Mouse (Mus musculus) heart, embryonic 15.5 days (tissue): ENCODE data around the gene Krtap5-5. TPM values are rescaled to one million over a fixed set of nuclear protein-coding genes. Genes with fewer than 3 reads are reported as not detected.
"Not testable (repeated sequence)": the region's sequence is repeated elsewhere in the genome, so short reads cannot be mapped to it uniquely, and the experiment has no call there.

Source experiments
- ATAC-seq: fragments of 200-750 bp; cut with Nextera tagmentation; replicated peaks from 2 replicates; pipeline ENCODE4 v1.8.0; 2017; ENCODE audit warnings: low read depth, moderate TSS enrichment; ENCODE audit not compliant: insufficient number of reproducible peaks, insufficient read depth, low FRiP score
- H3K27ac ChIP-seq: fragments of 300-500 bp; sonication (generic); 2 replicates; pipeline ENCODE4 v1.5.1; 2015; ENCODE audit warnings: mild to moderate bottlenecking, inconsistent platforms
- H3K27me3 ChIP-seq: fragments of 300-500 bp; sonication (generic); 2 replicates; pipeline ENCODE4 v1.6.1; 2015; ENCODE audit warnings: inconsistent platforms
- H3K36me3 ChIP-seq: fragments of 300-500 bp; sonication (generic); 2 replicates; pipeline ENCODE4 v1.6.1; 2015; ENCODE audit warnings: mild to moderate bottlenecking, inconsistent platforms
- H3K4me1 ChIP-seq: fragments of 300-500 bp; sonication (generic); replicated peaks from 2 replicates; pipeline ENCODE4 v1.6.1; 2015; ENCODE audit warnings: inconsistent platforms
- H3K4me2 ChIP-seq: fragments of 300-500 bp; sonication (generic); 2 replicates; pipeline ENCODE4 v1.6.1; 2015; ENCODE audit warnings: inconsistent platforms, mild to moderate bottlenecking, moderate library complexity
- H3K4me3 ChIP-seq: fragments of 300-500 bp; sonication (generic); 2 replicates; pipeline ENCODE4 v1.5.1; 2015; ENCODE audit warnings: mild to moderate bottlenecking, inconsistent platforms
- H3K9ac ChIP-seq: fragments of 300-500 bp; sonication (generic); 2 replicates; pipeline ENCODE4 v1.6.1; 2015; ENCODE audit warnings: mild to moderate bottlenecking, inconsistent platforms
- H3K9me3 ChIP-seq: fragments of 300-500 bp; sonication (generic); replicated peaks from 2 replicates; pipeline ENCODE4 v1.6.1; 2016; ENCODE audit warnings: inconsistent platforms
- WGBS: fragments of 180-500 bp; shearing (Covaris S2); methylation state at CpG from one replicate; pipeline ENCODE4 v1.1.7; 2015; ENCODE audit warnings: mixed read lengths; 5-methylcytosine and 5-hydroxymethylcytosine counted together
- polyA plus RNA-seq: library from polyadenylated mRNA; unstranded; fragments of >200 nt; fragmentation: Nextera tagmentation; extraction: Ambion mirVana; gene quantifications from 2 replicates; pipeline ENCODE4 v1.2.1, GENCODE M21; 2015

The Krtap5-5 gene
- polyA plus RNA-seq, result not detected in 2 replicates

DNA sequence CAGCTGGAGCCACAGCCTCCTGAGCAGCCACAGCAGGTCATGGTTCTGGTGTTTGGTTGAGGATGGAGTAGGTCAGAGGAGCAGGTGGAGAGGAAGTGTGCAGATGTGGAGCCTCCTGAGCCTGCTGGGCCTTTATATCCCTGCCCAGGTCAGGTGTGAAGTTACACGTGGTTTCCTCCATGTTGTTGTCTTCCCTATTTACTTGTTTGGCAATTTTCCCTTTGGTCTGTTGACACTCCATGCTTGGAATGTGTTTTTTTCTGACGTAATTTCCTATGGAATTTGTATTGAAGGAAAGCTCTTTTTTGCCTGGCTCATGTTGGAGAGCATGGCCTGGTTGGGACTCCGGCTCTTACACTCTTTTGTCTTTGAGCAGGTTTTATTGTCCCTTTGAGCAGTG lies at the start of gene Krtap5-5:
TSS of gene Krtap5-5 (minus strand) at position 101 of the 400 bp plus-strand sequence.
- 41% methylated on average over 3 of the region's 3 CpGs for WGBS
- H3K4me1 ChIP-seq, H3K27me3 ChIP-seq, H3K36me3 ChIP-seq, H3K4me3 ChIP-seq, H3K9me3 ChIP-seq, H3K9ac ChIP-seq, H3K4me2 ChIP-seq, ATAC-seq, H3K27ac ChIP-seq: not testable (repeated sequence)

GRCm38 (mm10) chr7:142279291-142279690 lies 49.5 kb upstream of the Krtap5-5 start:
- not testable (repeated sequence) for H3K27me3 ChIP-seq, H3K4me3 ChIP-seq, H3K4me2 ChIP-seq, ATAC-seq, H3K27ac ChIP-seq, H3K9ac ChIP-seq, H3K9me3 ChIP-seq, H3K36me3 ChIP-seq
- 71% methylated on average over 1 of the region's 1 CpGs for WGBS
- peaks cover 14% of the 10 kb centered on the region for H3K4me1 ChIP-seq

DNA sequence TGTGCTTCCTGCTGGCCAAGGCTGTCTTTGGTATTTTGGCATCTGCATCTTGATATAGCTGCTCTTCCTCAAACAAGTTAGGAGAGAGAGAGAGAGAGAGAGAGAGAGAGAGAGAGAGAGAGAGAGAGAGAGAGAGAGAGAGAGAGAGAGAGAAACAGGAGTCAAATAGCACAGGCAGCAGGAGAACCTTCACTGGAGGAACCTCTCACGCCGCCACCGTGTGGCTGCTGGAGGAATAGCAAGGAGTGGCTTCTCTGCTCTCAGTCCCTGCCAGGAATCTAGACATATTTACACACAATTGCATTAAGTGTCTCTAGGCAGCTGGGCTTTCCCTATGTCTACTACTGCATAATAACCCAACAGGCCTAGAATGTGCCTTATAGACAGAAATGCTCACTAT lies 48.4 kb upstream of the Krtap5-5 start:
- not testable (repeated sequence) for H3K27me3 ChIP-seq, H3K36me3 ChIP-seq, H3K9ac ChIP-seq, H3K9me3 ChIP-seq, H3K4me3 ChIP-seq, H3K4me2 ChIP-seq, H3K27ac ChIP-seq, ATAC-seq
- WGBS, result 2% methylated on average over 3 of the region's 3 CpGs
- H3K4me1 ChIP-seq, result peaks cover 12% of the 10 kb centered on the region

GRCm38 (mm10) chr7:142274263-142274662 lies 44.5 kb upstream of the Krtap5-5 start, which contains the start of gene Gm4559:
Gm4559 (minus strand) TSS chr7:142274363.
- not testable (repeated sequence) for H3K36me3 ChIP-seq, H3K4me3 ChIP-seq, H3K4me1 ChIP-seq, H3K27ac ChIP-seq, H3K9me3 ChIP-seq, ATAC-seq, H3K9ac ChIP-seq, H3K27me3 ChIP-seq, H3K4me2 ChIP-seq

DNA sequence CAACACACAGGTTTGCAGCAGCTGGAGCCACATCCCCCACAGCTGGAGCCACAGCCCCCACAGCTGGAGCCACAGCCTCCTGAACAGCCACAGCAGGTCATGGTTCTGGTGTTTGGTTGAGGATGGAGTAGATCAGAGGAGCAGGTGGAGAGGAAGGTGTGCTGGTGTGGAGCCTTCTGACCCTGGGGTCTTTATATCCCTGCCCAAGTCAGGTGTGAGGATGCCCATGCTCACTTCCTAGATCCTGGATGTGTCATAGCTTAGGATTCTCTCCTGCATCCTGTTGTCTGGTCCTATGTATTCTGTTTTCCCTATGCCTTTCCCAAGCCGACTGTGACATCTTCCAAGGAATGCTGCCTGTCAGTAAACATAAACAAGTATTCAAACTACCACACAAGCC lies 28.5 kb upstream of the Krtap5-5 start, which contains the start of gene Gm2431:
TSS of gene Gm2431 (minus strand) at position 101 of the 400 bp plus-strand sequence.
- WGBS, result 40% methylated on average over 1 of the region's 1 CpGs
- not testable (repeated sequence) for H3K27ac ChIP-seq

DNA sequence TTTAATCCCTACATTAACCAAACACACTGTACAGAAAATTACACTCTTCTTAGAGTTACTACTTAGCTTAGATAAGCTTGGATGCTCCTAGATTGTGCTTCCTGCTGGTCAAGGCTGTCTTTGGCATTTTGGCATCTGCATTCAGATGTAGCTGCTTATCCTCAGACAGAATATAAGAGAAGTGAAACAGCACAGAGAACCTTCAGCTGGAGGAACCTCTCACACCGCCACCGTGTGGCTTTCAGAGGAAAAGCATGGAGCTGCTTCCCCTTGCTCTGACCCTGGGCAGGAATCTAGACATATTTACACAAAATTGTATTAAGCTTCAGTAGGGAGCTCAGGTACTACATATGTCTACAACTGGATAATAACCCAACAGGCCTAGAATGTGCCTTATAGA lies 25.7 kb upstream of the Krtap5-5 start:
- Histone ChIP-seq H3K27me3 (0 out of 2 replicates have a peak, but pooled peaks cover 5% of the 10 kb centered on the region), H3K36me3 (no peaks in the 10 kb centered on the region)
- ATAC-seq, result no peak

More for the DNA sequence above, 28.5 kb upstream of the Krtap5-5 start, which contains the start of gene Gm2431:
- not testable (repeated sequence) for H3K36me3 ChIP-seq, H3K4me1 ChIP-seq, H3K4me2 ChIP-seq, ATAC-seq, H3K27me3 ChIP-seq, H3K9me3 ChIP-seq, H3K4me3 ChIP-seq, H3K9ac ChIP-seq

DNA sequence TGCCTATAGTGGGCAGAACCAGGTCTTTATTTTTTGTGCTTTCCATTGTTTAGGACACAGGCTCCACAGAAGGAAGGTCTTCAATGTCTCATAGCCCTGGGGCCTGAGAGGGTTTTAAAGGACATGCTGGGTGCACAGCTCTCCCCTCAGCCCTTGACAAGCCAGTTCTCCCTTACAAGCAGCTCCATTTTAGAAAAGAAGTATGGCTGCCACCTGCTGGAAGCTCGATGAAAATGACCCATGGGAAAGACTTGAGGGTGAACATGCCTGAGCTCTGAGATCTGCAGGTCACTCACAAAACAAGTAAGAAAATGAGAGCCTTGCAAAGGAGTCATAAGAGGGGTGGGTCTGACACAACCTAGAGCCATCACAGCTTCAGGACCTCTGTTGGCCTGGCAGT lies 20.1 kb upstream of the Krtap5-5 start:
- WGBS, result 3% methylated on average over 1 of the region's 1 CpGs
- no peak overlapping the region for H3K27ac ChIP-seq
- H3K27me3 ChIP-seq, result 0 out of 2 replicates have a peak, but pooled peaks cover 5% of the 10 kb centered on the region
- H3K36me3 ChIP-seq, result no peaks in the 10 kb centered on the region
- H3K4me3 ChIP-seq, result no peak overlapping the region
- no peak overlapping the region for H3K4me2 ChIP-seq
- no peak for ATAC-seq
- no peaks in the 10 kb centered on the region for H3K4me1 ChIP-seq
- no peaks in the 10 kb centered on the region for H3K9me3 ChIP-seq
- no peak overlapping the region for H3K9ac ChIP-seq

More for the DNA sequence above, 25.7 kb upstream of the Krtap5-5 start:
- Histone ChIP-seq H3K4me2 (no peak overlapping the region), H3K4me3 (no peak overlapping the region), H3K4me1 (no peaks in the 10 kb centered on the region), H3K27ac (no peak overlapping the region), H3K9me3 (no peaks in the 10 kb centered on the region), H3K9ac (no peak overlapping the region)
- 1% methylated on average over 2 of the region's 2 CpGs for WGBS

DNA sequence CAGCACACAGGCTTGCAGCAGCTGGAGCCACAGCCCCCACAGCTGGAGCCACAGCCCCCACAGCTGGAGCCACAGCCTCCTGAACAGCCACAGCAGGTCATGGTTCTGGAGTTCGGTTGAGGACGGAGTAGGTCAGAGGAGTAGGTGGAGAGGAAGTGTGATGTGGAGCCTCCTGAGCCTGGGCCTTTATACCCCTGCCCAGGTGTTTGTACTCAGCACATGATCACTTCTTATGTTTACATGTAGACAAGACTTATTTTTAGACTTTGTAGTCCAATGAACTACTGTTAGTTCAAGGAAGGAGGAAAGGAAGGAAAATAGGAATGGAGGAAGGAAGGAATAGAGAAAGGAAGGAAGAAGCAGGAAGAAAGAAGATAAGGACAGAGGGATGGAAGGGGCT lies 11.2 kb upstream of the Krtap5-5 start, which contains the start of gene Gm40460:
TSS of gene Gm40460 (minus strand) at position 101 of the 400 bp plus-strand sequence.
- H3K4me1 ChIP-seq, result no peaks in the 10 kb centered on the region
- no peak within 1 kb of the TSS for H3K27ac ChIP-seq
- H3K27me3 ChIP-seq, result 0 out of 2 replicates have a peak, but pooled peaks cover 3% of the 10 kb centered on the region
- no peak within 1 kb of the TSS for H3K4me3 ChIP-seq
- H3K9me3 ChIP-seq, result no peaks in the 10 kb centered on the region
- H3K4me2 ChIP-seq, result no peak within 1 kb of the TSS
- no peak for ATAC-seq
- H3K9ac ChIP-seq, result no peak within 1 kb of the TSS
- H3K36me3 ChIP-seq, result no peaks in the 10 kb centered on the region
- WGBS, result 37% methylated on average over 2 of the region's 2 CpGs

DNA sequence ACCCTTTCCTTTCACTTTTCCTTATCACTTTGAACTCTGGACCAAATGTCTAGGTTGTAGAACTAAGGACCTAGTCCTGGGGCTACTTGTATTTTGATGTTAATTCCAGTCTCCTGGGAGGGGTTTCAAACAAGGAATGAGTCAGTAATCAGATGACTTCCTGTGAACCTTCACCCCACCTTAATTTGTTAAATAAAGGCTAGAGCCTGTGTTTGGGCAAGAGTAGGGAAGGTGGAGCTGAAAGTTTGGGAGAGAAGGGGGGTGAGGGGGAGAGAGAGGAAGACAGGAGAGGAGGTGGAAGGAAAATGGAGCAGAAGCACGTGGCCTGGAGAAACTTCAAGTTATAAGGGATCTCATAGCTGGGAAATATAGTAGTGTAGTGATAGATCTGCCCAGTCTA lies 1.8 kb upstream of the Krtap5-5 start:
- Histone ChIP-seq H3K27ac (no peak overlapping the region), H3K4me1 (0 out of 2 replicates have a peak, but pooled peaks cover 3% of the 10 kb centered on the region), H3K27me3 (no peaks in the 10 kb centered on the region), H3K4me3 (no peak overlapping the region), H3K4me2 (no peak overlapping the region), H3K9me3 (no peaks in the 10 kb centered on the region; the same call in 1 of the 2 replicates), H3K36me3 (no peaks in the 10 kb centered on the region), H3K9ac (no peak overlapping the region)
- ATAC-seq, result no peak
- WGBS, result 33% methylated on average over 1 of the region's 1 CpGs

DNA sequence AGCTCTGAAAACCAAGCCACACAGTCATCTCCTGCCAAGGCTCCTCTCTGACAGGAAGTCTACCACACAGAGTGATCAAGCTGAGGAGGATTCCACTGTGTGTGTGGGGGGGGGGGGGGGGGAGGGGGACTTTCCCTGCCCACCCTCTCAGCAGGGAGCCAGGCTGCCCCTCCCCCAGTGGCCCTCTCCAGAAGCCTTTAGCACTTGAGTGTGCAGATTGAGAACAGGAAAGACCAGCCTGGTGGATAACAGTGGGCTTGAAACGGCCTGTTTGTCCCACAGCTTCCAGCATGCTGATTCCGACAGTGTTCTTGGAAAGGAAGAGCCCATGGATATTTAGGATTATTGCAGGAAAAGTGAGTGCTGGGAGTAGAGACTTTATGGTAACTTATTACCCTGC lies 5.3 kb downstream of the Krtap5-5 start:
- Histone ChIP-seq H3K9ac (no peak overlapping the region), H3K27me3 (no peaks in the 10 kb centered on the region), H3K4me1 (no peaks in the 10 kb centered on the region), H3K4me3 (no peak overlapping the region), H3K27ac (no peak overlapping the region), H3K36me3 (no peaks in the 10 kb centered on the region), H3K4me2 (no peak overlapping the region), H3K9me3 (no peaks in the 10 kb centered on the region)
- WGBS, result 29% methylated on average over 2 of the region's 2 CpGs
- ATAC-seq, result no peak

DNA sequence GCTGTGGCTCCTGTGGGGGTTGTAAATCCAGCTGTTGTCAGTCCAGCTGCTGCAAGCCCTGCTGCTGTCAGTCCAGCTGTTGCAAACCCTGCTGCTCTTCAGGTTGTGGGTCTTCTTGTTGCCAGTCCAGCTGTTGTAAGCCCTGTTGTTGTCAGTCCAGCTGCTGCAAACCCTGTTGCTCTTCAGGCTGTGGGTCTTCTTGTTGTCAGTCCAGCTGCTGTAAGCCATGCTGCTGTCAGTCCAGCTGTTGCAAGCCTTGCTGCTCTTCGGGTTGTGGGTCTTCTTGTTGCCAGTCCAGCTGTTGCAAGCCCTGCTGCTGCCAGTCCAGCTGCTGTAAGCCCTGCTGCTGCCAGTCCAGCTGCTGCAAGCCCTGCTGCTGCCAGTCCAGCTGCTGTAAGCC lies 17.6 kb downstream of the Krtap5-5 start:
- 44% methylated on average over 1 of the region's 1 CpGs for WGBS
- not testable (repeated sequence) for H3K36me3 ChIP-seq, ATAC-seq, H3K9me3 ChIP-seq, H3K4me3 ChIP-seq, H3K4me2 ChIP-seq, H3K9ac ChIP-seq, H3K27ac ChIP-seq, H3K27me3 ChIP-seq, H3K4me1 ChIP-seq

DNA sequence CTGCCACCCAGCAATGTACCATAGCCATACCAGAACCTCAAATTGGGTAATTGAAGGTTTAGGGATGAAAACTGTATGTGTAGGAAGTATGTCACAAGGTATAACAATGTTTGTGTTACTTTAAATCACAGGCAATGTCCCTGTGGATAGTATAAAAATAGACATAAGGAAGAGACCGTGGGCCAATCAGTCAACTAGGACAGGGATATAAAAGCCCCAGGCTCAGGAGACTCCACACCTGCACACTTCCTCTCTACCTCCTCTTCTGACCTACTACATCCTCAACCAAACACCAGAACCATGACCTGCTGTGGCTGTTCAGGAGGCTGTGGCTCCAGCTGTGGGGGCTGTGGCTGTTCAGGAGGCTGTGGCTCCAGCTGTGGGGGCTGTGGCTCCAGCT lies 18.2 kb downstream of the Krtap5-5 start, which contains the start of gene Gm7579:
TSS of gene Gm7579 (plus strand) at position 301 of the 400 bp plus-strand sequence.
- no peak within 1 kb of the TSS for H3K27ac ChIP-seq
- no peak for ATAC-seq
- no peaks in the 10 kb centered on the region for H3K36me3 ChIP-seq
- H3K4me1 ChIP-seq, result no peaks in the 10 kb centered on the region
- H3K9me3 ChIP-seq, result no peaks in the 10 kb centered on the region
- no peak within 1 kb of the TSS for H3K4me2 ChIP-seq
- H3K4me3 ChIP-seq, result no peak within 1 kb of the TSS
- no peak within 1 kb of the TSS for H3K9ac ChIP-seq
- WGBS, result 50% methylated on average over 1 of the region's 1 CpGs
- no peaks in the 10 kb centered on the region; the same call in 1 of the 2 replicates for H3K27me3 ChIP-seq
